Mouse (Mus musculus) ovary, adult 18-20 months (tissue): Measurements from ENCODE around the gene H2-M10.5.
"Not testable (repeated sequence)": the region's sequence is repeated elsewhere in the genome, so short reads cannot be mapped to it uniquely, and the experiment has no call there.

Experiments used
- DNase-seq: peaks from one replicate; pipeline ENCODE4 v3.0.0; 2022; ENCODE audit warnings: low spot score, mixed read lengths

H2-M10.5 gene

DNA sequence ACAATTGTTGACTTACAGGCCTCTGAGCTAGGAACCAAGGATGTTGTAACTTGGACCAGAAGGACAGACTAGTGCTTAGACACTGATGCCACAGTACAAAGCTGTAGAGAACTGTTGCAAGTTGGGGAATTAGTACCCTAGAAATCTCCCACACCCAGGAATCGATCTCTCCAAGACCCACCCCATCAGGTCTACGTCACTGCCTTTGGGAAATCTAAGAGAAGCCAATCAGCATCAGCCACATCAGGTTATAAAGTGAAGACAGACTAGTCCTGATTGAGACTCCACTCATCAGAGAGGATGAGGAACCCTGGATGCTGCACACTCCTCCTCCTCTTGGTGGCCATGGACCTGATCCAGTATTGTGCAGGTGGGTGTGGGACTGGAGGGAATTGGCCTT is at the start of gene H2-M10.5:
Gene H2-M10.5, plus strand, starts transcription at position 301 of the 400 bp plus-strand sequence.
- DNase-seq: not testable (repeated sequence)

DNA sequence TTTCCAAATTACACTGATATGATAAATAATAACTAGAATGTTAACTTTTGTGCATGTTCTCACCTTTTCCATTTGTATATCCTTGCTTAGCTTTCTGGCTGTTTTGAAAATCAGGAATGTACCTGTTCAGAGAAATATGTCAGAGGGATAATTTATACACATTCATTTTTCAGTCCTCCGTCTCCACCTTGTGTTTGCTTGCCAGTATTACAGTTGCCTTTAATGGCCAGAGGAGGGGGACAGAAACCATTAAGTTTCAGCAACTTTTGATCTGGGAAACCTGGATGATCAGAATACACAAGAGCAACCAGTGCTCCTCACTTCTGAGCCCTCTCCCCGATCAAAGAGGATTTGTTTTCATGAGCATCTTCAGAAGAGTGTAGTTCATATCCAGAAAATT is 46.7 kb upstream of the H2-M10.5 start:
- no peak for DNase-seq

DNA sequence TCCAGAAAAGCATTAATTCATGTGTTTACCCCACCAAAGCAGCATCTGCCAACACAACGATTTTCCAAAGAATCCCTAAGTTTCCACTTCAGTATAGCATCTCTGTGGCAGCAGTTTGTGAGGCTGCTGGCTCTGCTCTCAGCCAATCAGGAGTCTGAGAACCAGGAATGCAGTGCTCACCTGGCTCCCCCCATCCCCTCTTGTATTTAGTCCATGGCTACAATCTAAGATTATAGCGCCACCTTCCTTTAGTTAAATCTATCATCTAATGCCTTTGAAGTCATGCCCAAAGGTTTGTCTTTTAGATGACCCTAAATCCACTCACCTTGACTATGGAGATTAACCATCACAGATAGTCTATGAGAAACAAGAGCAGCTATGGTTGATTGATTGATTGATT is 8.9 kb upstream of the H2-M10.5 start:
- no peak for DNase-seq

DNA sequence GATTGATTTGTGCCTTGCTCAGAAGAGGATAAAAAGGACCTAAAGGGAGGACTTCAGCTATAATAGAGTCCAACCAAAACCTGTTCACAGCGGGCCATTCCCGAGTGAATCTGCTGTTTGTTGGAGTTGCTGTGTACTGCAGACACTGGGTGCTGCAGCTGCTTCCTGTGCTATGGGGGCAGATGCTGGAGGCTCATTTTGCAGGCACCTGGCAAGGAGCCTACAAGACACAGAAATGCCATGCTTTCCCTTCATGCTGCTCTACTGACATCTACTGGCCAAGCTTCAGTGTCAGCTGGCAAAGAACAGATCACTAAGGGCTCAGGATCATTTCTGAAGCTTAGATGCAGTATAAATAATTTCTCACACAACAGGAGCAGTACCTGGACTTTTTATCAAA is 8.5 kb upstream of the H2-M10.5 start:
- DNase-seq: not testable (repeated sequence)

DNA sequence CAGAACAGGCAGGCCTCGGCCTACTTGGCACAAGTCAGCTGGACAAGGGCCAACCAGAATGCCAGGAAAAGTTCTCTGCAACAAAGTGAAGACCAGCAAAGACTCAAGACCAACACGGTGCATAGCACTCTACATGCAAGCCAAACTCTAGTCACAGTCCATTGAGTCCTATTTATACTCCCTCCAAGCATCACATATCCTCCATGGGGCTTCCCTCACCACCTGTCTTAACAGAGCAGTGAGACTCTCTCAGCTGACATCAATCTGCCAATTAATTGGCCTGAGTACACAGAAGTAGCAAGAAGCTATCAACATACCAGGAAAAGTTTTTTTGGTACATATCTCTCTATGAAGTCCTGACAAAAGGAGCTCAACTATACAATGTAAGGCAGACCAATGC is 7.3 kb upstream of the H2-M10.5 start:
- not testable (repeated sequence) for DNase-seq

DNA sequence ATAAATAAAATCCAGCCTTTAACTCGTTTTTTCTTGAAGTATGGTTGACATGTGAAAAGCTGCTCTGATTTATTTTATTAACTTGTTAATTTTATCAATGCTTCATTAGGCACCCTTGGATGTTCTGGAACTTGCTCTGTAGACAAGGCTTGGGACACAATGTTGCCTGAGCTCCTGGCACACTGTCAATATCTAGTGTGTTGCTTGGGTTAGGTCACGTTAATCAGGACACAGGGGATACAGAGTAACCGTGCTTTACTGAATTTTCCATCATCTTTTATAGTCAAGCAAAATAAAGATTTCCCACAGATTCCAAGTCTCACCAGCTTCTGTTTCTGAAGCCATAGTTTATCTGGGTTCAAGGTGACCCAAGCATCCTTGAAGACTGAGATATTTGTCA is 8.8 kb downstream of the H2-M10.5 start:
- no peak for DNase-seq

DNA sequence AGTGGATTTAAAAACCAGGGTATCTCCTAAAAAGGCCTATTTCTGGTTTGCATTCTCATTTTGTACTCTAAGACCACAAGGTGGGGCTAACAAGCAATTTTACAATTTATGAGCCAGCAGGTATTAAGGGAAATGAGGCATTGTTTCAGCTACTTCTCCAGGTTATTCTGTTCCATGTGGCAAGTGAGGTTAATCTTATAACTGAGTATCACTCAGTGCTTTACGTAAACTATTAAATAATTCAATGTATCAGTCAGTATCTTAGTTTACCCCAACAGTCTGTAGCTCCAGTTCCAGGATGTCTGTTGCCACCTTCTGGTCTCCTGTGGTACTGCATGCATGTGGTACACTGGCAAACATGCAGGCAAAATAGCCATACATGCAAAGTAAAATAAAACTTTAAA is 13.8 kb downstream of the H2-M10.5 start:
- not testable (repeated sequence) for DNase-seq

DNA sequence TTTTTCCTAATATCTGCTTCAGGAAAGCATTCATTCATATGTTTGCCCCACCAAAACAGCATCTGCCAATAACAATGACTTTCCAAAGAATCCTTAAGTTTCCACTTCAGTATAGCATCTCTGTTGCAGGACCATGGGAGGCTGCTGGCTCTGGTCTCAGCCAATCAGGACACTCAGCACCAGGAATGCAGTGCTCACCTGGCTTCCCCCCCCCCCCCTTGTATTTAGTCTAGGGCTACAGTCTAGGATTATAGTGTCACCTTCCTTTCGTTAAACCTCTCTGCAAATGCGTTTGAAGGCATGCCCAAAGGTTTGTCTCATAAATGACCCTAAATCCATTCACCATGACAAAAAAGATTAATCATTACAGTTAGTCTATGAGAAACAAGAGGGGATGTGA is 15.6 kb downstream of the H2-M10.5 start:
- no peak for DNase-seq

DNA sequence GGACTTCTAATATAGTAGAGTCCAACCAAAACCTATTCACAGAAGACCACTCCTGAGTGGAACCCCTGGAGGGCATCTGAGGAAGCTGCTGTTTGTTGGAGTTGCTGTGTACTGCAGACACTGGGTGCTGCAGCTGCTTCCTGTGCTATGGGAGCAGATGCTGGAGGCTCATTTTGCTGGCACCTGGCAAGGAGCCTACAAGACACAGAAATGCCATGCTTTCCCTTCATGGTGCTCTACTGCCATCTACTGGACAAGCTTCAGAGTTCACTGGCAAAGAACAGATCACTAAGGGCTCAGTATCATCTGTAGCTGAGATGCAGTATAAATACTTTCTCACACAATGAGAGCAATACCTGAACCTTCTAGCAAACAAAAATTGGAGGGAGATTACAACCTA is 16.1 kb downstream of the H2-M10.5 start:
- peak; percentile 26 for DNase-seq

DNA sequence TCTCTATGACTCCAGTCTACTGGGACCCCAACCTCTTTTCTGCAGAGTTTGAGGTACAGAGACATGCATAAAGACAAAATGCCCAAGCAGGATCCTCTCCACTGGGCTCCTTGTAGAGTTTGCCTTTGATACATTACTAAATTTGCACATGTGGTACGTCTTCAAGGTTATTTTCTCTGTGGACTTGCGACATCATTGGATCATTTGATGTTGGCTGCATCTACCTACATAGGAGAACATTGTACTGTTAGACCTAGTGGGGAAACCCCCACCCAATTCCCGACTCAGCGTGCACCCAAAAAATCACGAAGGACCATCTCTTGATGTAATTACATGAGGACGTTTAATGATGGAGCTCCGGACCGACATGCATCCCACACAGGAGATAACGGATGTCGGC is 26.8 kb downstream of the H2-M10.5 start:
- no peak for DNase-seq

DNA sequence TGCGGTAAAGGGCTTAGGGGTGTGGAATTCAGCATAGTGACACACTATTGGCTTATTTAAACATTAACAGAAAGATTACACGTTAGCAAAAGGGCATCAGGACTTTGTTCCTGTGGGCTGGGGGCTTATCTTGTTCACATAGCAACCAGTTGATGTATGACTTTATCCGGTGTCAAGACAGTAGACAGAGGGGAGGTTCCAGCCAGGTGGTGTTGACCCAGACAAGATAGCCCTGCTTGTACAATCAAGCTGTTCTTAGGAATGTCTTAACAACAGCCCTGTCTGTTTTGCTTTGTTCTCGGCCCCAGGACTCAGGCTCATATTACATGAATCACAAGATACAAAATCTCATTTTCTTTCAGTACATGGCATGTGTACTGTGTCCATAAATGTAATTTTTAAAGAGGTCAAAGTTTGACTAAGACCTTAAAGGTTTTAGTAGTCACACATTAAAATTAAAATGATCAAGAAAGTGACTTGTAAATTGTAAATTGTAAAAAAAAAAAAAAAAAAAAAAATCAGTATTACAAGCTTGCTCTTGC is 27.3 kb downstream of the H2-M10.5 start:
- not testable (repeated sequence) for DNase-seq

DNA sequence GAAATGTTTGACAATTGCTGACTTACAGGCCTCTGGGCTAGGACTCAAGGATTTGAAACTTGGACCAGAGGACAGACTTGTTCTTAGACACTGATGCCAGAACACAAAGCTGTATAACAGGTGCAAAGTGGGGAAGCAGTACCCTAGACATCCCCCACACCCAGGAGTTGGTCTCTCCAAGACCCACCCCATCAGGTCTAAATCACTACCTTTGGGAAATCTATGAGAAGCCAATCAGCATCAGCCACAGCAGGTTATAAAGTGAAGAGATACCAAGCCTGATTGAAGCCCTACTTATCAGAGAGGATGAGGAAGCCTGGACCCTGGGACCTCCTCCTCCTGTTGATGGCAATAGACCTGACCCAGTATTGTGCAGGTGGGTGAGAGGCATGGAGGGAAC is 39.2 kb downstream of the H2-M10.5 start, which contains the start of gene H2-M10.6:
Gene H2-M10.6, plus strand, starts transcription at position 301 of the 400 bp plus-strand sequence.
- DNase-seq: no peak

DNA sequence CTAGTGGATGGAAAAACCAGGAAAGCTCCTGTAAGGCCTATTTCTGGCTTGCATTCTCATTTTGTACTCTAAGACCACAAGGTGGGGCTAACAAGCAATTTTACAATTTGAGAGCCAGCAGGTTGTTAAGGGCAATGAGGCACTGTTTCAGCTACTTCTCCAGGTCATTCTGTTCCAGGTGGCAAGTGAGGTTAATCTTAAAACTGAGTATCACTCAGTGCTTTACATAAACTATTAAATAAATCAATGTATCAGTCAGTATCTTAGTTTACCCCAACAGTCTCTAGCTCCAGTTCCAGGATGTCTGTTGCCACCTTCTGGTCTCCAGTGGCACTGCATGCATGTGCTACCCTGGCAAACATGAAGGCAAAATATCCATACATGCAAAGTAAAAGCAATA is 51.3 kb downstream of the H2-M10.5 start:
- DNase-seq: no peak

DNA sequence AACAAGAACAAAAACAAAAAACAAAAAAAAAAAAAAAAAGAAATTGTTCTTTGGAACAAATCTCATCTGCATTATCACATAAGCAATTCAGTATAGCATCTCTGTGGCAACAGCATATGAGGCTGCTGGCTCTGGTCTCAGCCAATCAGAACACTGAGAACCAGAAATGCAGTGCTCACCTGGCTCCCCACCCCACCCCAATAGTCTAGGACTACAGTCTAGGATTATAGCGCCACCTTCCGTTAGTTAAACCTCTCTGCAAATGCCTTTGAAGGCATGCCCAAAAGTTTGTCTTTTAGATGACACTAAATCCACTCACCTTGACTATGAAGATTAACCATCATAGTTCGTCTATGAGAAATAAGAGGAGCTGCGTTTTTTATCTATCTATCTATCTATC is 52.8 kb downstream of the H2-M10.5 start:
- no peak for DNase-seq
